Mouse (Mus musculus): ENCODE data around the gene Srcap.
A peak's percentile ranks its signal among the peaks of the same experiment; 100 is the strongest.

DNA sequence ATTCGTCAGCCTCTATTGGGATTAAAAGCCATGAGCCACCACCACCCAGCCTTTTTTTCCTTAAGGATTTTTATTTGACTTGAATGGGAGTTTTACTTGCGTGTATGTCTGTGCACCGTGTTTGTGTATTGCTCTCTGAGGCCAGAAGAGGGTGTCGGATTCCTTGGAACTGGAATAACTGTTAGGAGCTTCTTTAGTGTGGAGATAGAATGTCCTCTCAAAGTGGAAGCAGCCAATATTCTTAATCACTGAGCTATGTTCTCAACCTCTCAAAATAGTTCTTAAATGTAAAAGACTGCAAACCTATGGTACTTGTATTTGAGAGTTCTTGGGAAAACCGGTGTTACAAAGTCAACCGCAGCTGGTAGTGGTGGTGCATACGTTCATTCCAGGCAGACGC, 542 bp upstream of the Srcap start:
- TF ChIP-seq CTCF (IDR thresholded peaks at IDR 0.05; ENCODE audit: borderline replicate concordance, extremely low read depth, insufficient read depth, insufficient read length) (peak; percentile 26; the same call in 1 of the 2 replicates), POLR2A (IDR thresholded peaks at IDR 0.05; ENCODE audit: borderline replicate concordance, extremely low read depth, insufficient read depth, insufficient read length, poor library complexity, severe bottlenecking) (no peak)

All from brain, embryonic 14.5 days (tissue).